Mouse (Mus musculus) cerebellum, adult 2 months (tissue): ENCODE data around the gene Trmt2a. TPM values are rescaled to one million over a fixed set of nuclear protein-coding genes. Genes with fewer than 3 reads are reported as not detected.

Source experiments
- DNase-seq, 2 experiments: peaks; one replicate each; pipeline ENCODE4 v3.0.0; 2021
- H3K27ac ChIP-seq: fragments of 200-500 bp; 2 replicates; pipeline ENCODE4 v1.5.1; 2012; ENCODE audit warnings: low read length, control low read depth, inconsistent platforms; ENCODE audit not compliant: insufficient read depth
- H3K27me3 ChIP-seq: fragments of 200-500 bp; 2 replicates; pipeline ENCODE4 v1.6.1; 2012; ENCODE audit warnings: inconsistent platforms, mild to moderate bottlenecking, low read length, moderate library complexity; ENCODE audit not compliant: control insufficient read depth, insufficient read depth
- H3K4me1 ChIP-seq: fragments of 200-500 bp; 2 replicates; pipeline ENCODE4 v1.6.1; 2011; ENCODE audit warnings: low read length; ENCODE audit not compliant: control insufficient read depth, insufficient read depth
- H3K4me3 ChIP-seq: fragments of 200-500 bp; replicated peaks from 2 replicates; pipeline ENCODE3; 2011; ENCODE audit warnings: mild to moderate bottlenecking, low read depth, low read length, control low read depth; ENCODE audit not compliant: insufficient read depth
- CTCF ChIP-seq: fragments of 200-500 bp; IDR thresholded peaks from 2 replicates; pipeline ENCODE4 v1.5.1; 2011; ENCODE audit warnings: low read depth, mild to moderate bottlenecking, control low read depth, low read length, moderate library complexity, borderline replicate concordance; ENCODE audit not compliant: insufficient read depth
- POLR2A ChIP-seq: fragments of 200-500 bp; IDR thresholded peaks from 2 replicates; pipeline ENCODE4 v1.6.1; 2011; ENCODE audit warnings: low read length, control low read depth, borderline replicate concordance; ENCODE audit not compliant: insufficient read depth
- WGBS: fragments of 180-500 bp; shearing (Covaris S2); methylation state at CpG from one replicate; pipeline ENCODE4 v1.1.7; 2018; 5-methylcytosine and 5-hydroxymethylcytosine counted together
- polyA plus RNA-seq: library from polyadenylated mRNA; depleted of rRNA; stranded (reverse); fragments of >200 nt; gene quantifications from 2 replicates; pipeline ENCODE4 v1.2.3, GENCODE M21; 2012

Trmt2a gene
- polyA plus RNA-seq, 1 experiment = 96.0 TPM

DNA sequence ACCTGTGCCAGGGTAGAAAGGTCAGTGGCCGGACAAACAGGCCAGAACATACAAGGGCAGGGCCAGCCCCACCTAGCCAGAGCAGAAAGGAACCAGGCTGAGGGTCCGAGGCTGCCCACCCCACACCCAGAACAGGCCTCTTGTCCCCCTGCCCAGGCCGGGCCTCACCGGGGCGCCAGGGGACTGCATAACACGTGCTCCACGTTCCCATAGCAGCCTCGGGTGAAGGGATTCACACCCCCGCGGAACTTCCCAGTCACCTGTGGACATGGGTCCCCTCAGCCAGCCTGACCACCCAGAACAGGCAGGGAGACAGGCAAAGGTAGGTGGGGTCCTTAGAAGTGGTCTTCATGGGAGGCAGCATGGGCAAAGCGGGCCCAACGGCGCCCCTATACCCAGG lies 21.3 kb upstream of the Trmt2a start:
- peaks cover 46% of the 10 kb centered on the region for H3K4me1 ChIP-seq
- 90% methylated on average over 13 of the region's 13 CpGs for WGBS
- TF ChIP-seq POLR2A = no peak
- no peak for TF ChIP-seq CTCF
- DNase-seq = no peak
- H3K27me3 ChIP-seq = no peaks in the 10 kb centered on the region
- H3K27ac ChIP-seq = peak overlapping the region; percentile 17; the same call in 1 of the 2 replicates
- H3K4me3 ChIP-seq = no peak overlapping the region

DNA sequence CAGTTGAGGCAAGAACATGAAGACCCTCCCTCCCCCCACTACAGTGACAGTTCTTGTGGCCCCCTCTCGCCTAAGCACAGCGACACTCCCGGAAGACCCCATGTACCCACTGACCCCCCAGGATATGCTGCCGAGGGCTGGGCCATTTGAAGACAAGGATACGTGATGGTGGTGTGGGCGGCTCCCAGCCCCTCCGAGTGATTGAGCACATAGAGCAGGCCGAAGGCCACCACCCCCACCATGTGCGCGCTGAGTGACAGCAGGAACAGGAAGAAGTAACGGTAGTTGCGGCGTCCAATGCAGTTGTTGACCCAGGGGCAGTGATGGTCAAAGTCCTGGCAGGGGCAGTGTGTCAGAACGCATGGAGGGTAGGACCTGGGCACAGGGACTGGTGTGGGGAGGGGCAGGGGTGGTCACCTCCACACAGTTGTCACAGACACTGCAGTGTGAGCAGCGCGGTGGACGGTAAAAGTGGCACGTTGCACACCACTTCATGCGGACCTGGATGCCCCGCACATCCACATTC lies 20.5 kb upstream of the Trmt2a start:
- WGBS = 91% methylated on average over 20 of the region's 20 CpGs
- peaks cover 46% of the 10 kb centered on the region for H3K4me1 ChIP-seq
- DNase-seq = no peak
- no peak overlapping the region for H3K4me3 ChIP-seq
- H3K27ac ChIP-seq = peak overlapping the region; percentile 85
- no peak for TF ChIP-seq POLR2A
- no peak for TF ChIP-seq CTCF
- no peaks in the 10 kb centered on the region for H3K27me3 ChIP-seq

DNA sequence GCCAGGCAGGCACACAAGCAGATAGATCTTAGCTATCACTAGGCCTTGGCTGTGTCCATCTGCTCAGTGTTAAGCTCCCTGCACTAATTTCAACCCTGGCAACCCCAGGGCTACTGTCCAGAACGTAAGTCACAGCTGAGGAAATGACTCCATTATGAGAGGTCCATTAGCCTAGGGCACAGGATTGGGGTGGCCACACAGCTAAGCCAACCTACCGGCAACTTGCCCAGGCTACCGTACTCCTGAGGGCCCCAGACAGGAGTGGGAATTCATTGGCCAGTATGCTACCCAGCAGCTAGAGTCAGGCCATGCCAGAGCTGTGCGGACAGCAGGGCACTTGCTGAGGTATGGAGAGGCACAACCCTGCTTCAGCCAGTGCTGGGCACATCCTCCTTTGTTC lies 19.6 kb upstream of the Trmt2a start:
- peak; percentile 75 to 83 for DNase-seq
- Histone ChIP-seq H3K4me1 (peaks cover 46% of the 10 kb centered on the region), H3K27me3 (no peaks in the 10 kb centered on the region), H3K4me3 (peak overlapping the region; percentile 28), H3K27ac (peak overlapping the region; percentile 85)
- no peak for TF ChIP-seq POLR2A
- TF ChIP-seq CTCF = no peak
- 7% methylated on average over 4 of the region's 4 CpGs for WGBS

- no peaks in the 10 kb centered on the region for H3K27me3 ChIP-seq
- TF ChIP-seq POLR2A (no peak), CTCF (no peak)
- peak overlapping the region; percentile 28 for H3K4me3 ChIP-seq
- H3K27ac ChIP-seq = peak overlapping the region; percentile 85
- DNase-seq = peak; percentile 79 to 85
- WGBS = 3% methylated on average over 11 of the region's 11 CpGs
- peaks cover 46% of the 10 kb centered on the region for H3K4me1 ChIP-seq
Observed at GRCm38 (mm10) chr16:18229622-18230021, 18.9 kb upstream of the Trmt2a start.

- Histone ChIP-seq H3K27me3 (no peaks in the 10 kb centered on the region), H3K4me3 (no peak overlapping the region), H3K27ac (peak overlapping the region; percentile 85), H3K4me1 (peaks cover 46% of the 10 kb centered on the region)
- TF ChIP-seq POLR2A (no peak), CTCF (no peak)
- no peak for DNase-seq
- WGBS = 78% methylated on average over 6 of the region's 6 CpGs
Observed at GRCm38 (mm10) chr16:18230617-18231016, 17.9 kb upstream of the Trmt2a start.

DNA sequence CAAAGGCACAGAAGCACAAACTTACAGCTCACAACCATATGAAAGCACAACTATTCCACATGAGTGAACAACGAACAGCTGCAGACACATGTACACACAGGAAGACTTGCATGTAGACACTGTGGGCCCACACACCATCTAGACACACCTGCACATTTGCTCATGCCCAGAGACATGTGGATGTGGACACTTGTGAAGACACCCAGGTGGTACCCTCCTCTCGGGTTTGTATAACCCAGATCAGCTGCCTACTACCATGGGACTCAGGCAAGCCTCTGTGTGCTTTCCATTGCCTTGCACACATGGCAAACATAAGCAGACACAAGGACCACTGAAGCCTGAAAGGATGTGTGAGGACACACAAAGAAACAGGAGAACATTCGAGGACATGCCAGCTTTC lies 17.4 kb upstream of the Trmt2a start:
- Histone ChIP-seq H3K27ac (0 out of 2 replicates have a peak overlapping the region, but pooled peaks have one; percentile 85), H3K4me3 (no peak overlapping the region), H3K4me1 (peaks cover 49% of the 10 kb centered on the region), H3K27me3 (no peaks in the 10 kb centered on the region)
- WGBS = 70% methylated on average over 3 of the region's 3 CpGs
- no peak for DNase-seq
- TF ChIP-seq POLR2A (no peak), CTCF (no peak)

- 0 out of 2 replicates have a peak overlapping the region, but pooled peaks have one; percentile 85 for H3K27ac ChIP-seq
- WGBS = 45% methylated on average over 4 of the region's 4 CpGs
Observed at GRCm38 (mm10) chr16:18231451-18231850, 17.0 kb upstream of the Trmt2a start.

DNA sequence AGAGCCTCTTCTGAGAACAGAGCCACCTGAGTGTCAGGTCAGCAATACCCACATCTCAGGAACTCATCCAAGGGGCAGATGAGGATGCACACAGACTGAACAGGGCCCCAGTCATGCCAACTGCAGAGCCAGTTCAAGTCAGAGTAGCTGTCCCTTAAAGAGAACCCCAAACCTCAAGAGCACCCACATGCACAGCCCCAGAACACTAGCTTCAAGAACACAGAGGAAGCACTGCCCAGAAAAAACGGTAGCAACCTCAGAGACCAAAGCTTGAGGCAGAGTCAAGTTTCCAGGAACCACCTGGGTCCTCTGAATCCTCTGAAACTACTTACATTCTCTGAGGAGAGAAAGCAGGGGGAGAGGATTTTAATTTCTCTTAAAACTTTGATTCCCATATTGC lies 15.0 kb upstream of the Trmt2a start:
- Histone ChIP-seq H3K4me1 (peaks cover 41% of the 10 kb centered on the region), H3K4me3 (peak overlapping the region; percentile 59), H3K27me3 (no peaks in the 10 kb centered on the region), H3K27ac (no peak overlapping the region)
- no peak for TF ChIP-seq CTCF
- TF ChIP-seq POLR2A = no peak
- WGBS = 5% methylated on average over 1 of the region's 1 CpGs
- DNase-seq = no peak

More at GRCm38 (mm10) chr16:18231451-18231850, 17.0 kb upstream of the Trmt2a start:
- no peak for DNase-seq
- Histone ChIP-seq H3K4me3 (no peak overlapping the region), H3K4me1 (peaks cover 53% of the 10 kb centered on the region), H3K27me3 (no peaks in the 10 kb centered on the region)
- TF ChIP-seq POLR2A = no peak
- no peak for TF ChIP-seq CTCF
